Mouse (Mus musculus): ENCODE results near the gene Ahcyl2. TPM values are rescaled to one million over a fixed set of nuclear protein-coding genes. Genes with fewer than 3 reads are reported as not detected.

The Ahcyl2 gene
- polyA plus RNA-seq, 1 experiment from 2014 or later = 2.0 TPM

GRCm38 (mm10) chr6:29873654-29874053 lies 105.8 kb downstream of the Ahcyl2 start:
- 64% methylated on average over 2 of the region's 2 CpGs for WGBS (ENCODE audit: insufficient replicate concordance)
- no peak overlapping the region for H3K27ac ChIP-seq (ENCODE audit: low read depth)
- no peaks in the 10 kb centered on the region for H3K27me3 ChIP-seq (ENCODE audit: insufficient read depth, low read length)
- 0 out of 2 replicates have a peak, but pooled peaks cover 5% of the 10 kb centered on the region for H3K36me3 ChIP-seq (replicated peaks; ENCODE audit: insufficient read depth, low read length)
- DNase-seq (no peak), ATAC-seq (0 out of 2 replicates have a peak, but pooled peaks have one; percentile 36)
- H3K9ac ChIP-seq (replicated peaks) = no peak overlapping the region
- H3K4me1 ChIP-seq (ENCODE audit: insufficient read depth) = no peaks in the 10 kb centered on the region
- H3K9me3 ChIP-seq (ENCODE audit: low read length) = no peaks in the 10 kb centered on the region
- no peak overlapping the region for H3K4me2 ChIP-seq (ENCODE audit: low read depth, low read length)
- H3K4me3 ChIP-seq (ENCODE audit: low read depth, low read length) = no peak overlapping the region
- no peak for TF ChIP-seq CTCF (IDR thresholded peaks at IDR 0.05; ENCODE audit: low read depth)
- no peak for TF ChIP-seq EP300 (IDR thresholded peaks at IDR 0.05; ENCODE audit: low read depth)

GRCm38 (mm10) chr6:29875576-29875975 lies 107.8 kb downstream of the Ahcyl2 start:
- Histone ChIP-seq H3K4me3 (ENCODE audit: low read depth, low read length) (no peak overlapping the region), H3K9ac (replicated peaks) (no peak overlapping the region), H3K27me3 (ENCODE audit: insufficient read depth, low read length) (no peaks in the 10 kb centered on the region), H3K27ac (ENCODE audit: low read depth) (no peak overlapping the region), H3K4me2 (ENCODE audit: low read depth, low read length) (no peak overlapping the region), H3K9me3 (ENCODE audit: low read length) (no peaks in the 10 kb centered on the region), H3K36me3 (replicated peaks; ENCODE audit: insufficient read depth, low read length) (0 out of 2 replicates have a peak, but pooled peaks cover 5% of the 10 kb centered on the region), H3K4me1 (ENCODE audit: insufficient read depth) (no peaks in the 10 kb centered on the region)
- no peak for DNase-seq
- 84% methylated on average over 5 of the region's 5 CpGs for WGBS (ENCODE audit: insufficient replicate concordance)
- no peak for ATAC-seq
- TF ChIP-seq CTCF (IDR thresholded peaks at IDR 0.05; ENCODE audit: low read depth) (no peak), EP300 (IDR thresholded peaks at IDR 0.05; ENCODE audit: low read depth) (no peak)

- no peak overlapping the region for H3K4me3 ChIP-seq (ENCODE audit: low read depth, low read length)
- TF ChIP-seq CTCF (IDR thresholded peaks at IDR 0.05; ENCODE audit: low read depth) (no peak), EP300 (IDR thresholded peaks at IDR 0.05; ENCODE audit: low read depth) (no peak)
- DNase-seq = no peak
- no peak overlapping the region for H3K9ac ChIP-seq (replicated peaks)
- H3K4me2 ChIP-seq (ENCODE audit: low read depth, low read length) = no peak overlapping the region
- no peaks in the 10 kb centered on the region for H3K4me1 ChIP-seq (ENCODE audit: insufficient read depth)
- no peaks in the 10 kb centered on the region for H3K9me3 ChIP-seq (ENCODE audit: low read length)
- 0 out of 2 replicates have a peak, but pooled peaks cover 3% of the 10 kb centered on the region for H3K36me3 ChIP-seq (replicated peaks; ENCODE audit: insufficient read depth, low read length)
- no peaks in the 10 kb centered on the region for H3K27me3 ChIP-seq (ENCODE audit: insufficient read depth, low read length)
- no peak for ATAC-seq
- WGBS (ENCODE audit: insufficient replicate concordance) = 80% methylated on average over 4 of the region's 4 CpGs
- no peak overlapping the region for H3K27ac ChIP-seq (ENCODE audit: low read depth)
Measured at GRCm38 (mm10) chr6:29876782-29877181, 109.0 kb downstream of the Ahcyl2 start.

- Histone ChIP-seq H3K27me3 (ENCODE audit: insufficient read depth, low read length) (no peaks in the 10 kb centered on the region), H3K27ac (ENCODE audit: low read depth) (no peak overlapping the region), H3K9ac (replicated peaks) (no peak overlapping the region), H3K4me3 (ENCODE audit: low read depth, low read length) (no peak overlapping the region), H3K36me3 (replicated peaks; ENCODE audit: insufficient read depth, low read length) (0 out of 2 replicates have a peak, but pooled peaks cover 3% of the 10 kb centered on the region), H3K9me3 (ENCODE audit: low read length) (no peaks in the 10 kb centered on the region), H3K4me1 (ENCODE audit: insufficient read depth) (no peaks in the 10 kb centered on the region), H3K4me2 (ENCODE audit: low read depth, low read length) (no peak overlapping the region)
- DNase-seq = no peak
- no peak for ATAC-seq
- TF ChIP-seq EP300 (IDR thresholded peaks at IDR 0.05; ENCODE audit: low read depth) = no peak
- no peak for TF ChIP-seq CTCF (IDR thresholded peaks at IDR 0.05; ENCODE audit: low read depth)
Measured at GRCm38 (mm10) chr6:29879579-29879978, 111.8 kb downstream of the Ahcyl2 start.

DNA sequence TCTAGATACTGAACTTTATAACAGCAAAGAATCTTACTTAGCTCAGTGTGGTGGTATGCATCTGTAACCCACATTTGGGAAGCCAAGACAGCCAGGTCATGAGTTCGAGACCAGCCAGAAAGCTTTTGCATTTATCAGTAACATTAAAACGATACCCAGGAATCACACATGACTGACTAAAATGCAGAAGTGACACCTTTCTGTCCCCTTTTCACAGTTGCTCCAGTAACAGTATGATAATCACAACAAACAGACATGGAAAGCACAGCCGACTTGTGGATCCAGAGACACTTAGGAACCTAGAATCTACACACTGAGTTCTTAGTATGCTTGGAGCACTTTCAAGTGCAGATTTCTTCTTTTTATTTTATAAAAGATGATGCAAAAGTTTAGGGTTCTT lies 113.0 kb downstream of the Ahcyl2 start:
- TF ChIP-seq CTCF (IDR thresholded peaks at IDR 0.05; ENCODE audit: low read depth) (no peak), EP300 (IDR thresholded peaks at IDR 0.05; ENCODE audit: low read depth) (no peak)
- Histone ChIP-seq H3K9ac (replicated peaks) (no peak overlapping the region), H3K36me3 (replicated peaks; ENCODE audit: insufficient read depth, low read length) (0 out of 2 replicates have a peak, but pooled peaks cover 3% of the 10 kb centered on the region), H3K27me3 (ENCODE audit: insufficient read depth, low read length) (no peaks in the 10 kb centered on the region), H3K27ac (ENCODE audit: low read depth) (no peak overlapping the region), H3K4me3 (ENCODE audit: low read depth, low read length) (no peak overlapping the region), H3K4me1 (ENCODE audit: insufficient read depth) (no peaks in the 10 kb centered on the region), H3K9me3 (ENCODE audit: low read length) (no peaks in the 10 kb centered on the region), H3K4me2 (ENCODE audit: low read depth, low read length) (no peak overlapping the region)
- ATAC-seq (no peak), DNase-seq (no peak)
- 78% methylated on average over 3 of the region's 3 CpGs for whole genome bisulfite sequencing (ENCODE audit: insufficient replicate concordance)

- H3K27me3 ChIP-seq (ENCODE audit: insufficient read depth, low read length) = no peaks in the 10 kb centered on the region
- ATAC-seq (no peak), DNase-seq (no peak)
- 0 out of 2 replicates have a peak, but pooled peaks cover 3% of the 10 kb centered on the region for H3K36me3 ChIP-seq (replicated peaks; ENCODE audit: insufficient read depth, low read length)
- H3K9me3 ChIP-seq (ENCODE audit: low read length) = no peaks in the 10 kb centered on the region
- H3K9ac ChIP-seq (replicated peaks) = no peak overlapping the region
- TF ChIP-seq CTCF (IDR thresholded peaks at IDR 0.05; ENCODE audit: low read depth) = no peak
- no peak for TF ChIP-seq EP300 (IDR thresholded peaks at IDR 0.05; ENCODE audit: low read depth)
- no peak overlapping the region for H3K4me3 ChIP-seq (ENCODE audit: low read depth, low read length)
- H3K4me2 ChIP-seq (ENCODE audit: low read depth, low read length) = no peak overlapping the region
- WGBS (ENCODE audit: insufficient replicate concordance) = 83% methylated on average over 2 of the region's 2 CpGs
- no peak overlapping the region for H3K27ac ChIP-seq (ENCODE audit: low read depth)
- no peaks in the 10 kb centered on the region for H3K4me1 ChIP-seq (ENCODE audit: insufficient read depth)
Measured at GRCm38 (mm10) chr6:29881936-29882335, 114.1 kb downstream of the Ahcyl2 start.

- Histone ChIP-seq H3K27ac (ENCODE audit: low read depth) (no peak overlapping the region), H3K4me1 (ENCODE audit: insufficient read depth) (no peaks in the 10 kb centered on the region), H3K9ac (replicated peaks) (no peak overlapping the region), H3K27me3 (ENCODE audit: insufficient read depth, low read length) (no peaks in the 10 kb centered on the region), H3K9me3 (ENCODE audit: low read length) (no peaks in the 10 kb centered on the region), H3K4me2 (ENCODE audit: low read depth, low read length) (no peak overlapping the region), H3K4me3 (ENCODE audit: low read depth, low read length) (no peak overlapping the region), H3K36me3 (replicated peaks; ENCODE audit: insufficient read depth, low read length) (0 out of 2 replicates have a peak, but pooled peaks cover 3% of the 10 kb centered on the region)
- DNase-seq (no peak), ATAC-seq (no peak)
- TF ChIP-seq EP300 (IDR thresholded peaks at IDR 0.05; ENCODE audit: low read depth) (no peak), CTCF (IDR thresholded peaks at IDR 0.05; ENCODE audit: low read depth) (no peak)
- 79% methylated on average over 6 of the region's 6 CpGs for WGBS (ENCODE audit: insufficient replicate concordance)
Measured at GRCm38 (mm10) chr6:29882870-29883269, 115.1 kb downstream of the Ahcyl2 start.
